Mouse (Mus musculus) heart, embryonic 12.5 days (tissue): ENCODE measurements around the gene Tmem120a. TPM values are rescaled to one million over a fixed set of nuclear protein-coding genes. Genes with fewer than 3 reads are reported as not detected.

Source experiments
- ATAC-seq: fragments of 200-750 bp; cut with Nextera tagmentation; 2 replicates; pipeline ENCODE4 v1.8.0; 2017; ENCODE audit warnings: moderate TSS enrichment, moderate library complexity; ENCODE audit not compliant: insufficient number of reproducible peaks, low FRiP score
- H3K27ac ChIP-seq: fragments of 300-500 bp; sonication (generic); 2 replicates; pipeline ENCODE4 v1.5.1; 2016; ENCODE audit warnings: mild to moderate bottlenecking, moderate library complexity; ENCODE audit not compliant: poor library complexity, severe bottlenecking
- H3K27me3 ChIP-seq: fragments of 300-500 bp; sonication (generic); replicated peaks from 2 replicates; pipeline ENCODE4 v1.6.1; 2016; ENCODE audit warnings: mild to moderate bottlenecking, moderate library complexity
- H3K36me3 ChIP-seq: fragments of 300-500 bp; sonication (generic); 2 replicates; pipeline ENCODE4 v1.6.1; 2016; ENCODE audit warnings: mild to moderate bottlenecking, moderate library complexity
- H3K4me1 ChIP-seq: fragments of 300-500 bp; sonication (generic); replicated peaks from 2 replicates; pipeline ENCODE4 v1.6.1; 2016; ENCODE audit warnings: mild to moderate bottlenecking
- H3K4me2 ChIP-seq: fragments of 300-500 bp; sonication (generic); 2 replicates; pipeline ENCODE4 v1.6.1; 2016; ENCODE audit warnings: mild to moderate bottlenecking, moderate library complexity
- H3K4me3 ChIP-seq: fragments of 300-500 bp; sonication (generic); 2 replicates; pipeline ENCODE4 v1.5.1; 2016; ENCODE audit warnings: mild to moderate bottlenecking
- H3K9ac ChIP-seq: fragments of 300-500 bp; sonication (generic); 2 replicates; pipeline ENCODE4 v1.6.1; 2016; ENCODE audit warnings: mild to moderate bottlenecking, moderate library complexity
- H3K9me3 ChIP-seq: fragments of 300-500 bp; sonication (generic); replicated peaks from 2 replicates; pipeline ENCODE4 v1.6.1; 2016; ENCODE audit warnings: mild to moderate bottlenecking, moderate library complexity
- WGBS: fragments of 180-500 bp; shearing (Covaris S2); methylation state at CpG from one replicate; pipeline ENCODE4 v1.1.7; 2016; 5-methylcytosine and 5-hydroxymethylcytosine counted together
- polyA plus RNA-seq: library from polyadenylated mRNA; unstranded; fragments of >200 nt; fragmentation: Nextera tagmentation; extraction: Ambion mirVana; gene quantifications from 2 replicates; pipeline ENCODE4 v1.2.1, GENCODE M21; 2016

Tmem120a gene
- polyA plus RNA-seq, 1 experiment from 2014 or later, result 34.5 TPM

GRCm38 (mm10) chr5:135731322-135731721, 12.9 kb downstream of the Tmem120a start:
- no peak overlapping the region for H3K4me2 ChIP-seq

GRCm38 (mm10) chr5:135730916-135731315, 13.3 kb downstream of the Tmem120a start:
- no peak overlapping the region for H3K27ac ChIP-seq
- no peaks in the 10 kb centered on the region for H3K9me3 ChIP-seq
- WGBS, result 92% methylated on average over 10 of the region's 10 CpGs
- no peak overlapping the region for H3K4me2 ChIP-seq
- no peaks in the 10 kb centered on the region for H3K27me3 ChIP-seq
- H3K9ac ChIP-seq, result no peak overlapping the region
- peaks cover 69% of the 10 kb centered on the region for H3K36me3 ChIP-seq
- no peak for ATAC-seq
- peaks cover 19% of the 10 kb centered on the region for H3K4me1 ChIP-seq
- H3K4me3 ChIP-seq, result no peak overlapping the region

More at GRCm38 (mm10) chr5:135731322-135731721, 12.9 kb downstream of the Tmem120a start:
- WGBS, result 91% methylated on average over 16 of the region's 16 CpGs
- Histone ChIP-seq H3K27ac (no peak overlapping the region), H3K4me1 (peaks cover 15% of the 10 kb centered on the region), H3K9ac (no peak overlapping the region), H3K9me3 (no peaks in the 10 kb centered on the region), H3K4me3 (no peak overlapping the region), H3K36me3 (peaks cover 73% of the 10 kb centered on the region), H3K27me3 (no peaks in the 10 kb centered on the region)
- no peak for ATAC-seq

- Histone ChIP-seq H3K27ac (no peak overlapping the region), H3K4me3 (no peak overlapping the region), H3K4me2 (no peak overlapping the region), H3K4me1 (peaks cover 26% of the 10 kb centered on the region), H3K9me3 (no peaks in the 10 kb centered on the region), H3K9ac (no peak overlapping the region), H3K36me3 (peaks cover 63% of the 10 kb centered on the region), H3K27me3 (no peaks in the 10 kb centered on the region)
- 93% methylated on average over 10 of the region's 10 CpGs for WGBS
- no peak for ATAC-seq
Observed at GRCm38 (mm10) chr5:135730278-135730677, 14.0 kb downstream of the Tmem120a start.

- Histone ChIP-seq H3K9ac (no peak overlapping the region), H3K4me3 (no peak overlapping the region), H3K9me3 (no peaks in the 10 kb centered on the region), H3K27ac (no peak overlapping the region), H3K36me3 (peaks cover 53% of the 10 kb centered on the region), H3K27me3 (no peaks in the 10 kb centered on the region), H3K4me2 (no peak overlapping the region), H3K4me1 (peaks cover 35% of the 10 kb centered on the region)
- ATAC-seq, result no peak
- 91% methylated on average over 13 of the region's 13 CpGs for WGBS
Observed at GRCm38 (mm10) chr5:135729351-135729750, 14.9 kb downstream of the Tmem120a start.

- 89% methylated on average over 13 of the region's 13 CpGs for WGBS
- Histone ChIP-seq H3K4me1 (peaks cover 43% of the 10 kb centered on the region), H3K36me3 (peaks cover 44% of the 10 kb centered on the region), H3K4me3 (no peak overlapping the region), H3K4me2 (no peak overlapping the region), H3K27me3 (no peaks in the 10 kb centered on the region), H3K9me3 (no peaks in the 10 kb centered on the region), H3K27ac (no peak overlapping the region), H3K9ac (no peak overlapping the region)
- no peak for ATAC-seq
Observed at GRCm38 (mm10) chr5:135728361-135728760, 15.9 kb downstream of the Tmem120a start.

GRCm38 (mm10) chr5:135727871-135728270, 16.4 kb downstream of the Tmem120a start:
- H3K36me3 ChIP-seq, result peaks cover 39% of the 10 kb centered on the region
- H3K9me3 ChIP-seq, result no peaks in the 10 kb centered on the region
- no peak overlapping the region for H3K9ac ChIP-seq
- H3K27ac ChIP-seq, result no peak overlapping the region
- no peak overlapping the region for H3K4me3 ChIP-seq
- WGBS, result 85% methylated on average over 9 of the region's 9 CpGs
- no peaks in the 10 kb centered on the region for H3K27me3 ChIP-seq
- H3K4me2 ChIP-seq, result no peak overlapping the region
- ATAC-seq, result no peak
- peaks cover 48% of the 10 kb centered on the region for H3K4me1 ChIP-seq

GRCm38 (mm10) chr5:135726641-135727346, 17.5 kb downstream of the Tmem120a start:
- Histone ChIP-seq H3K27me3 (no peaks in the 10 kb centered on the region), H3K9ac (peak overlapping the region; percentile 46), H3K4me3 (no peak overlapping the region), H3K27ac (peak overlapping the region; percentile 58), H3K9me3 (no peaks in the 10 kb centered on the region), H3K36me3 (peaks cover 28% of the 10 kb centered on the region), H3K4me2 (no peak overlapping the region), H3K4me1 (peaks cover 59% of the 10 kb centered on the region)
- whole genome bisulfite sequencing, result 60% methylated on average over 2 of the region's 2 CpGs
- ATAC-seq, result no peak

- H3K9ac ChIP-seq, result 0 out of 2 replicates have a peak overlapping the region, but pooled peaks have one; percentile 46
- no peak overlapping the region for H3K4me3 ChIP-seq
- peak overlapping the region; percentile 34; the same call in 1 of the 2 replicates for H3K27ac ChIP-seq
- peak overlapping the region; percentile 49 for H3K4me2 ChIP-seq
- peaks cover 59% of the 10 kb centered on the region for H3K4me1 ChIP-seq
- no peaks in the 10 kb centered on the region for H3K27me3 ChIP-seq
- no peaks in the 10 kb centered on the region for H3K9me3 ChIP-seq
- 48% methylated on average over 6 of the region's 6 CpGs for WGBS
- no peak for ATAC-seq
- H3K36me3 ChIP-seq, result peaks cover 20% of the 10 kb centered on the region
Observed at GRCm38 (mm10) chr5:135725991-135726390, 18.3 kb downstream of the Tmem120a start.

- Histone ChIP-seq H3K4me3 (no peak overlapping the region), H3K9me3 (no peaks in the 10 kb centered on the region), H3K27ac (peak overlapping the region; percentile 34), H3K4me1 (peaks cover 59% of the 10 kb centered on the region), H3K9ac (0 out of 2 replicates have a peak overlapping the region, but pooled peaks have one; percentile 46), H3K4me2 (peak overlapping the region; percentile 49), H3K36me3 (peaks cover 14% of the 10 kb centered on the region), H3K27me3 (no peaks in the 10 kb centered on the region)
- 0 out of 2 replicates have a peak, but pooled peaks have one; percentile 37 for ATAC-seq
- 25% methylated on average over 8 of the region's 8 CpGs for WGBS
Observed at GRCm38 (mm10) chr5:135725391-135725841, 18.8 kb downstream of the Tmem120a start.

GRCm38 (mm10) chr5:135724536-135725322, 19.5 kb downstream of the Tmem120a start:
- Histone ChIP-seq H3K4me1 (peaks cover 59% of the 10 kb centered on the region), H3K9me3 (no peaks in the 10 kb centered on the region), H3K36me3 (peaks cover 7% of the 10 kb centered on the region), H3K4me3 (no peak overlapping the region), H3K27ac (peak overlapping the region; percentile 34), H3K9ac (0 out of 2 replicates have a peak overlapping the region, but pooled peaks have one; percentile 15), H3K4me2 (peak overlapping the region; percentile 49), H3K27me3 (no peaks in the 10 kb centered on the region)
- WGBS, result 17% methylated on average over 9 of the region's 9 CpGs
- peak; percentile 16; the same call in 1 of the 2 replicates for ATAC-seq

- no peak for ATAC-seq
- peaks cover 59% of the 10 kb centered on the region for H3K4me1 ChIP-seq
- H3K27ac ChIP-seq, result no peak overlapping the region
- no peak overlapping the region for H3K4me3 ChIP-seq
- H3K9me3 ChIP-seq, result no peaks in the 10 kb centered on the region
- WGBS, result 57% methylated on average over 3 of the region's 3 CpGs
- no peaks in the 10 kb centered on the region for H3K27me3 ChIP-seq
- peaks cover 7% of the 10 kb centered on the region; the same call in 1 of the 2 replicates for H3K36me3 ChIP-seq
- H3K9ac ChIP-seq, result no peak overlapping the region
- no peak overlapping the region for H3K4me2 ChIP-seq
Observed at GRCm38 (mm10) chr5:135723165-135723751, 21.0 kb downstream of the Tmem120a start.
